Mouse (Mus musculus) megakaryocyte, embryonic 14.5 days (primary cell): ENCODE data around the gene Zfp787.

Experiments
- FLI1 ChIP-seq: IDR thresholded peaks from 2 replicates; pipeline ENCODE4 v1.6.1; 2012; ENCODE audit warnings: low read length, inconsistent platforms, mixed read lengths
- GATA1 ChIP-seq: IDR thresholded peaks from 3 replicates; pipeline ENCODE4 v1.6.1; 2012; ENCODE audit warnings: mixed read lengths, low read length, inconsistent platforms, borderline replicate concordance

GRCm38 (mm10) chr7:6191376-6191775 is 35.6 kb upstream of the Zfp787 start:
- TF ChIP-seq GATA1, result no peak
- TF ChIP-seq FLI1, result no peak
